ENCODE assay signal across 25 mouse cellular contexts in genomic region chr8:89325751-89326351, GRCm38 (mm10).
A peak's percentile ranks its signal among the peaks of the same experiment; 100 is the strongest.
DNase-seq lines count a peak whose midpoint lies in the region; ATAC-seq and TF ChIP-seq lines count a peak whose summit lies in the region.
"Had no signal": no experiment of that assay in that cellular context is flagged by ENCODE, and none has a peak within 500 bp of the region (broad histone marks: within the 10 kb centered on the region; RNA-seq: fewer than 3 reads in every experiment).

No protein-coding gene starts in this region.

- intact Hi-C loops in gastrocnemius, adult 2 months (cut with DNase I) = no loop called here

- peaks cover 15% of the 10 kb centered on the region for H3K4me1 ChIP-seq in forebrain, embryonic 11.5 days (replicated peaks; ENCODE audit: control insufficient read depth, insufficient read depth, low read length)
- peaks cover 20% of the 10 kb centered on the region; the same call in 1 of the 2 replicates for H3K4me1 ChIP-seq in forebrain, embryonic 14.5 days (ENCODE audit: control insufficient read depth, insufficient read depth, low read length)
- H3K4me1 ChIP-seq: embryonic facial prominence, embryonic 12.5 days; embryonic facial prominence, embryonic 15.5 days; heart, embryonic 10.5 days; heart, embryonic 13.5 days had no signal

- no peak overlapping the region for H3K9ac ChIP-seq in forebrain, embryonic 11.5 days (ENCODE audit: low read length)
- H3K9ac ChIP-seq in forebrain, embryonic 14.5 days (ENCODE audit: low read length) = no peak overlapping the region
- H3K9ac ChIP-seq: embryonic facial prominence, embryonic 12.5 days; embryonic facial prominence, embryonic 15.5 days; heart, embryonic 13.5 days; hindbrain, embryonic 14.5 days had no signal

- H3K36me3 ChIP-seq in forebrain, embryonic 11.5 days (ENCODE audit: control insufficient read depth, insufficient read depth, low read length) = no peaks in the 10 kb centered on the region
- H3K36me3 ChIP-seq in forebrain, embryonic 14.5 days (ENCODE audit: control insufficient read depth, insufficient read depth, low read length) = no peaks in the 10 kb centered on the region
- H3K36me3 ChIP-seq: embryonic facial prominence, embryonic 12.5 days; embryonic facial prominence, embryonic 15.5 days; heart, embryonic 10.5 days; heart, embryonic 13.5 days had no signal

- ATAC-seq in forebrain, embryonic 11.5 days (replicated peaks; ENCODE audit: low FRiP score) = peak; percentile 47
- ATAC-seq in forebrain, embryonic 14.5 days = peak; percentile 45
- ATAC-seq: CD4-positive, CD25-positive, alpha-beta regulatory T cell, adult 4 months; hindbrain, postnatal 0 days; inflammation-experienced regulatory T-cells, adult 6 months; intestine, embryonic 16.5 days had no signal

- no peak for TF ChIP-seq POLR2A in brain, embryonic 14.5 days (IDR thresholded peaks at IDR 0.05; ENCODE audit: borderline replicate concordance, extremely low read depth, insufficient read depth, insufficient read length, poor library complexity, severe bottlenecking)

- no peak overlapping the region for H3K4me3 ChIP-seq in forebrain, embryonic 11.5 days (ENCODE audit: low read depth, low read length)
- no peak overlapping the region for H3K4me3 ChIP-seq in forebrain, embryonic 14.5 days (ENCODE audit: low read depth, low read length)
- no peak overlapping the region for H3K4me3 ChIP-seq in gastrocnemius, adult 2 months
- H3K4me3 ChIP-seq: embryonic facial prominence, embryonic 12.5 days; embryonic facial prominence, embryonic 15.5 days; heart, embryonic 10.5 days; heart, embryonic 13.5 days had no signal

- H3K27me3 ChIP-seq in forebrain, embryonic 11.5 days (ENCODE audit: control insufficient read depth, insufficient read depth, low read length) = no peaks in the 10 kb centered on the region
- no peaks in the 10 kb centered on the region for H3K27me3 ChIP-seq in forebrain, embryonic 14.5 days (replicated peaks; ENCODE audit: control insufficient read depth, insufficient read depth, low read length)
- H3K27me3 ChIP-seq: embryonic facial prominence, embryonic 12.5 days; embryonic facial prominence, embryonic 15.5 days; heart, embryonic 13.5 days had no signal

- DNase-seq in brain, embryonic 14.5 days (ENCODE audit: low read depth) = peak; percentile 90
- DNase-seq in forebrain, embryonic 11.5 days (ENCODE audit: low spot score) = no peak
- peak; percentile 82 for DNase-seq in forebrain, embryonic 14.5 days (ENCODE audit: low spot score)
- DNase-seq in heart, adult 8-10 months (ENCODE audit: low spot score) = no peak
- DNase-seq in adrenal gland, postnatal 36 days = no peak
- DNase-seq in gastrocnemius, adult 2 months = no peak
- DNase-seq: adrenal gland, adult 2 months; adrenal gland, postnatal 14 days; cerebellum, adult 18-20 months; cerebellum, adult 9-10 months; cerebellum, postnatal 14 days; gastrocnemius, postnatal 25 days; heart, adult 18-20 months; heart, postnatal 14 days; heart, postnatal 4 days; kidney, adult 18-20 months had no signal

- TF ChIP-seq CTCF in brain, embryonic 14.5 days (IDR thresholded peaks at IDR 0.05; ENCODE audit: borderline replicate concordance, extremely low read depth, insufficient read depth, insufficient read length) = no peak
- TF ChIP-seq CTCF in gastrocnemius, adult 2 months (IDR thresholded peaks at IDR 0.05) = no peak

- peak overlapping the region; percentile 82 for H3K27ac ChIP-seq in forebrain, embryonic 11.5 days (ENCODE audit: low read depth, low read length)
- H3K27ac ChIP-seq in forebrain, embryonic 14.5 days (ENCODE audit: low read depth, low read length) = peak overlapping the region; percentile 69
- no peak overlapping the region for H3K27ac ChIP-seq in gastrocnemius, adult 2 months
- H3K27ac ChIP-seq: embryonic facial prominence, embryonic 12.5 days; embryonic facial prominence, embryonic 15.5 days; heart, embryonic 10.5 days; heart, embryonic 13.5 days; hindbrain, embryonic 14.5 days; hindbrain, postnatal 0 days had no signal

- H3K9me3 ChIP-seq in forebrain, embryonic 11.5 days (ENCODE audit: control insufficient read depth, low read length) = no peaks in the 10 kb centered on the region
- H3K9me3 ChIP-seq in forebrain, embryonic 14.5 days (replicated peaks; ENCODE audit: control insufficient read depth, low read length) = no peaks in the 10 kb centered on the region
- H3K9me3 ChIP-seq: embryonic facial prominence, embryonic 12.5 days; embryonic facial prominence, embryonic 15.5 days; heart, embryonic 10.5 days; heart, embryonic 13.5 days had no signal

- WGBS in forebrain, embryonic 11.5 days = 27% methylated on average over 2 of the region's 2 CpGs
- 10% methylated on average over 2 of the region's 2 CpGs for WGBS in forebrain, embryonic 14.5 days

- no peak overlapping the region for H3K4me2 ChIP-seq in forebrain, embryonic 11.5 days (ENCODE audit: low read depth, low read length, severe bottlenecking)
- no peak overlapping the region for H3K4me2 ChIP-seq in forebrain, embryonic 14.5 days (ENCODE audit: low read length)
- H3K4me2 ChIP-seq: embryonic facial prominence, embryonic 12.5 days; embryonic facial prominence, embryonic 15.5 days; heart, embryonic 13.5 days; hindbrain, embryonic 14.5 days had no signal

Comparison
In these comparisons a context has a peak if more than half of its experiments do, and no peak if none do; other contexts are left out.
1. DNase-seq: peak in brain, embryonic 14.5 days (single experiment) and forebrain, embryonic 14.5 days (single experiment); none in forebrain, embryonic 11.5 days (single experiment), heart, adult 8-10 months (single experiment), adrenal gland, postnatal 36 days (0 of 2) and gastrocnemius, adult 2 months (single experiment).